Mouse (Mus musculus) heart, postnatal 0 days (tissue): ENCODE results near the gene Caskin2.

Experiments used
- CTCF ChIP-seq: IDR thresholded peaks from 2 replicates; pipeline ENCODE4 v1.5.1; 2016; ENCODE audit warnings: antibody characterized with exemption, control low read depth, low read depth
- EP300 ChIP-seq: IDR thresholded peaks from 2 replicates; pipeline ENCODE4 v1.6.1; 2016; ENCODE audit warnings: antibody characterized with exemption, low read depth

DNA sequence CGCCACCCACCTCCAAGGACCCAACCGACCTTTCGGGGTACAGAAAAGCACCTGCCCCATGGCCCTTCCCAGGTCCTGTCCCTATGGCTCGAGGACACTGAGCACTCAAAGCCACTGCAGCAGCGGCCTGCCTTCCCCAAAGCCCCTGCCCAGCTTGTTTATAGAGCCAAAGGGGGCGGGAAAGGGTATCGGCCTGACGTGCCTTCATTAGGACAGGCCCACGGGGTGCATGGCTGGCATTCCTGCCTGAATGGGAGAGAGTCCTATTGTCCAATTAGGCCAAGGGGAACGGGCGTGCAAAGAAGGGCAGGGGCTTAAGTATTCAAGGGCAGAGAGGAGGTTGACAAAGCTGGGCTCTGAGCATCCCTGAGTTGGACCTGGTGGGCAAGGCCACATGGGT is 5.5 kb downstream of the Caskin2 start:
- TF ChIP-seq CTCF (no peak), EP300 (no peak)
